Mouse (Mus musculus) kidney, embryonic 15.5 days (tissue): ENCODE results near the gene Bicc1. TPM values are rescaled to one million over a fixed set of nuclear protein-coding genes. Genes with fewer than 3 reads are reported as not detected.
"Not testable (repeated sequence)": the region's sequence is repeated elsewhere in the genome, so short reads cannot be mapped to it uniquely, and the experiment has no call there.

Source experiments
- ATAC-seq: fragments of 200-750 bp; cut with Nextera tagmentation; replicated peaks from 2 replicates; pipeline ENCODE4 v1.8.0; 2017; ENCODE audit warnings: moderate TSS enrichment; ENCODE audit not compliant: low FRiP score
- H3K27ac ChIP-seq: fragments of 300-500 bp; sonication (generic); 2 replicates; pipeline ENCODE4 v1.5.1; 2015; ENCODE audit warnings: mild to moderate bottlenecking, inconsistent platforms
- H3K27me3 ChIP-seq: fragments of 300-500 bp; sonication (generic); 2 replicates; pipeline ENCODE4 v1.6.1; 2015; ENCODE audit warnings: inconsistent platforms
- H3K36me3 ChIP-seq: fragments of 300-500 bp; sonication (generic); 2 replicates; pipeline ENCODE4 v1.6.1; 2015; ENCODE audit warnings: inconsistent platforms
- H3K4me1 ChIP-seq: fragments of 300-500 bp; sonication (generic); 2 replicates; pipeline ENCODE4 v1.6.1; 2015; ENCODE audit warnings: inconsistent platforms
- H3K4me2 ChIP-seq: fragments of 300-500 bp; sonication (generic); 2 replicates; pipeline ENCODE4 v1.6.1; 2015; ENCODE audit warnings: moderate library complexity, mild to moderate bottlenecking, inconsistent platforms
- H3K4me3 ChIP-seq: fragments of 300-500 bp; sonication (generic); replicated peaks from 2 replicates; pipeline ENCODE4 v1.5.1; 2015; ENCODE audit warnings: mild to moderate bottlenecking, inconsistent platforms
- H3K9ac ChIP-seq: fragments of 300-500 bp; sonication (generic); 2 replicates; pipeline ENCODE4 v1.6.1; 2015; ENCODE audit warnings: mild to moderate bottlenecking, inconsistent platforms
- H3K9me3 ChIP-seq: fragments of 300-500 bp; sonication (generic); replicated peaks from 2 replicates; pipeline ENCODE4 v1.6.1; 2016; ENCODE audit warnings: inconsistent platforms
- WGBS: fragments of 180-500 bp; shearing (Covaris S2); methylation state at CpG from one replicate; pipeline ENCODE4 v1.1.7; 2015; ENCODE audit warnings: mixed read lengths; 5-methylcytosine and 5-hydroxymethylcytosine counted together
- polyA plus RNA-seq: library from polyadenylated mRNA; unstranded; fragments of >200 nt; fragmentation: Nextera tagmentation; extraction: Ambion mirVana; gene quantifications from 2 replicates; pipeline ENCODE4 v1.2.1, GENCODE M21; 2015

The Bicc1 gene
- polyA plus RNA-seq, 1 experiment from 2014 or later, result 40.3 TPM

DNA sequence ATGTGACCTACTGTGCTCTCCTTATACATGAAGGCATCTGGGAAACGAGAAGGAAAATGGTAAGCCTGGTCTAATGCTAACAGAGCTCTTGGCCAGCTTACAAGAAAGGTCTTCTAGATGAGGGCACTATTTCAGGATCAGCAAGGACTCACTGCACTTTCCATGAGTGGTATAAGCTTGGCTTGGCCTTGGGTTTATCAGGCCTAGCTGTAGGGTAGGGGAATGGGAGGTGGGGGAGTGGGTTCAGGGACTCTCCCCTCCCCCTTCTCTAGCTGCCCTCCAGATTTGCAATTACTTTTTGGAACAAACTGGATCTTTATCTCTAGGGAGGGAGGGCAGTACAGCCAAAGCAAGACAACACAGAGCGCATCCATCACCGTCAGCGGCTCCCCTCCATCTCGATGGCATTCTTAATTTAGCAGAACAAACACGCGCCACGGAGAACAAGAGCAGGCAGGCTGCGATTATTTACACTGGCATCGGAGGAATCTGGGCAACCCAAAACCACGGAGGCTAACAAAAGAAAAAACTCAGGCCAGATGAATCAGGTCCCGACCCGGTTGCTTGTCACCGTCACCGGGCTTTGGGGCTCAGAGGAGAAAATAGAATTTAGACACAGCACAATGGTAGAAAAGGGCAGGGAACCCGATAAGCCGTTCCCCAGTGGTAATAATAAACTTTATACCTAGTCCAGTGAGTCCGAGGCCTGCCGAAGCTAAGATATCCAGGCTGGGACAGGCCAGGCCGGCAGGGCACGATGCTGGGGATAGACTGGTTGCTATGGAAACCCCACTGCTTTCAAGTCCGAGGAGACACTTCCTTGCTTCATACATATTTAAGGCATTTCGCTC, 210.0 kb downstream of the Bicc1 start:
- Histone ChIP-seq H3K9me3 (no peaks in the 10 kb centered on the region), H3K27ac (no peak overlapping the region), H3K4me2 (peak overlapping the region; percentile 13; the same call in 1 of the 2 replicates), H3K4me1 (peaks cover 13% of the 10 kb centered on the region), H3K9ac (no peak overlapping the region), H3K36me3 (peaks cover 51% of the 10 kb centered on the region), H3K27me3 (no peaks in the 10 kb centered on the region), H3K4me3 (no peak overlapping the region)
- peak; percentile 44; the same call in 1 of the 2 replicates for ATAC-seq
- 28% methylated on average over 23 of the region's 23 CpGs for WGBS

DNA sequence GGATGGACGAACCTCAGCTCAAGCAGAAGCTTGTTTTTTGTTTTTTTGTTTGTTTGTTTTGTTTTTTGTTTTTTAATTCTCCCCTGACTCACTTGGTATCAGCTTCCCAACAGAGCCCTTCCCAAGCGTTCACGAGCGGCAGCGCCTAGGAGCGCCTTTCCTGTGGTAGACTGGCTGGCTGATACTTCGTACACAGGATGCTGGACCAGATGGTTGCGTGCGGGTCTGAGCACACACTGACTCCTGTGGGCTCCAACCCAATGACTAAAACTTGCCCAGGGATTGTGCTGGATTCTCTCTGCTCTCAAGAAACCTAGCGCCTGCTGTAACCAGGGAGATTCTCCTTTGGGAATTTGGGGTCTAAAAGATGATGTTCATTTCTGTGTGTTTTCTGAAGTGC, 211.2 kb downstream of the Bicc1 start:
- 94% methylated on average over 10 of the region's 10 CpGs for WGBS
- no peaks in the 10 kb centered on the region for H3K9me3 ChIP-seq
- H3K27me3 ChIP-seq, result no peaks in the 10 kb centered on the region
- no peak for ATAC-seq
- H3K4me3 ChIP-seq, result no peak overlapping the region
- H3K9ac ChIP-seq, result no peak overlapping the region
- no peak overlapping the region for H3K4me2 ChIP-seq
- H3K36me3 ChIP-seq, result peaks cover 58% of the 10 kb centered on the region
- no peak overlapping the region for H3K27ac ChIP-seq
- H3K4me1 ChIP-seq, result peaks cover 13% of the 10 kb centered on the region

DNA sequence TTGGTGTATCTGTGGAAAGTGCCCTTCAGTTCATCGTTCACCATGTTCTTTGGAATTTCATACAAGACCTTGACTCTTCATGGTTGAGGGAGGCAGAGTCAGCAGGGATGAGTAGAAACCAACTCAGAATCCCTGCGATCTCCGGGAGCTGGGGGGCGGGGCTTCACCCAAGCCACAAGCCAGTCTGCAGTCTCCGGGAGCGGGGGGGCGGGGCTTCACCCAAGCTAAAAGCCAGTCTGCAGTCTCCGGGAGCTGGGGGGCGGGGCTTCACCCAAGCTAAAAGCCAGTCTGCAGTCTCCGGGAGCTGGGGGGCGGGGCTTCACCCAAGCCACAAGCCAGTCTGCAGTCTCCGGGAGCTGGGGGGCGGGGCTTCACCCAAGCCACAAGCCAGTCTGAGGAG, 213.4 kb downstream of the Bicc1 start:
- not testable (repeated sequence) for ATAC-seq, H3K9me3 ChIP-seq, H3K27me3 ChIP-seq, H3K27ac ChIP-seq, H3K4me2 ChIP-seq, H3K4me3 ChIP-seq, H3K4me1 ChIP-seq, H3K9ac ChIP-seq
- H3K36me3 ChIP-seq, result peaks cover 68% of the 10 kb centered on the region
- WGBS, result 96% methylated on average over 13 of the region's 13 CpGs

DNA sequence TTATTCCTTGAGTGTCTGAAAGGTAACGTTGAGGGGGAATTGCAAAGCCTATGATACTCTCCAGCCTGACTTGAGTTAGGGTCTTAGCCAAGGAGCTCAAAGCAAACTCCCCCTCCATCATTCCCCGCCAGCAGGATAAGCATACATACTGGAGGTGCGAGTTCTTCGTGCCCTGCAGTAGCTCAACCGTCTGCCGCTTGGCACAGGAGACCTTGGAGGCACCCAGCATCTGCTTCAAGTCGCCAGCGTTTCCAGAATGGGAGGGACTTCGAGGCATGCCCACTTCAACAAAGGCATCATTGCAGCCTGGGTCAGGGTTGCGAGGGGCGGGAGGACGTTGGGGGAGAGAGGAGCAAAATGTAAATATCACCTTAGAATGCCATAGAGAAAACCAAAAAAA, 214.4 kb downstream of the Bicc1 start:
- no peak overlapping the region for H3K9ac ChIP-seq
- H3K27ac ChIP-seq, result no peak overlapping the region
- peaks cover 6% of the 10 kb centered on the region; the same call in 1 of the 2 replicates for H3K4me1 ChIP-seq
- no peak for ATAC-seq
- no peaks in the 10 kb centered on the region for H3K27me3 ChIP-seq
- H3K36me3 ChIP-seq, result peaks cover 72% of the 10 kb centered on the region
- H3K4me3 ChIP-seq, result no peak overlapping the region
- no peaks in the 10 kb centered on the region for H3K9me3 ChIP-seq
- H3K4me2 ChIP-seq, result no peak overlapping the region
- 89% methylated on average over 12 of the region's 12 CpGs for WGBS

DNA sequence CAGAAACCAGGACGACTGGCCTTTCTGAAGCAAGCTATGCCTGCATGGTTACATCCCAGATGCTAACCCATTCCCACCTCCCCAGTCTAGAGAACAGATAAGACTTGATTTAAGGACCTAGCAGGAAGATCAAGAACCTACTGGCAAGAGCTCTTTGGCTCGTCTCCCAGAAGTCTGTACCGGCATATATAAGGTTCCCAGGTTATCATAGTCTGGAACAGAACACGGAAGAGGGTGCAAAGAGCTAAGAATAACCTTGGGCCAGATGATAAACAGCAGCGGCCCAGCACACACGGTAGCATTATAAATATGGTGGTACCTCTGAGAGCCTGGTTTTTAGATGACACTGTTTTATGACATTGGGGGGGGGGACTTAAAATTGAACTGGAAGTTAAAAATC, 217.9 kb downstream of the Bicc1 start:
- Histone ChIP-seq H3K27ac (no peak overlapping the region), H3K27me3 (no peaks in the 10 kb centered on the region), H3K9me3 (no peaks in the 10 kb centered on the region), H3K9ac (no peak overlapping the region), H3K4me2 (no peak overlapping the region), H3K4me1 (no peaks in the 10 kb centered on the region), H3K4me3 (no peak overlapping the region), H3K36me3 (peaks cover 87% of the 10 kb centered on the region)
- 74% methylated on average over 6 of the region's 6 CpGs for WGBS
- no peak for ATAC-seq

DNA sequence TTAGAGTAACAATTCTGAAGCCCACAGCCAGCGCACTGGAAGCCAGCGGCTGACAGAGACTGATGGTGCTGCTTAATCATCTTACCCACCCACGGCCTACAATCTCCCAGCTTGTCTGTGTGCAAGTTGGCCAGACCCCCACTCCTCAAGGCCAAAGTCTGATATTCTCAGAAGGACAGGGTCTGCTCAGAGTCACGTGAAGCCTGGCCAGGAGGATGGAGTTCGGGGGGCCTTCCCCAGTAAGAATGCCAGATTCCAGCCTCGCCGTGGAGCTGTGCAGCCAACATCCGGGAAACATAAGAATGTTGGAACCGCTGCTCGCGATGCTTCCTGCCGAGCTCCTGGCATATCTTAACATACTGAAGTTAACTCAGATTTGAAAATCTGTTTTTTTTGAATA, 219.7 kb downstream of the Bicc1 start:
- H3K9ac ChIP-seq, result no peak overlapping the region
- H3K36me3 ChIP-seq, result peaks cover 89% of the 10 kb centered on the region
- no peak overlapping the region for H3K4me3 ChIP-seq
- H3K27me3 ChIP-seq, result no peaks in the 10 kb centered on the region
- H3K4me2 ChIP-seq, result no peak overlapping the region
- H3K9me3 ChIP-seq, result no peaks in the 10 kb centered on the region
- H3K4me1 ChIP-seq, result no peaks in the 10 kb centered on the region
- ATAC-seq, result peak; percentile 67; the same call in 1 of the 2 replicates
- 63% methylated on average over 12 of the region's 12 CpGs for WGBS
- H3K27ac ChIP-seq, result peak overlapping the region; percentile 66

DNA sequence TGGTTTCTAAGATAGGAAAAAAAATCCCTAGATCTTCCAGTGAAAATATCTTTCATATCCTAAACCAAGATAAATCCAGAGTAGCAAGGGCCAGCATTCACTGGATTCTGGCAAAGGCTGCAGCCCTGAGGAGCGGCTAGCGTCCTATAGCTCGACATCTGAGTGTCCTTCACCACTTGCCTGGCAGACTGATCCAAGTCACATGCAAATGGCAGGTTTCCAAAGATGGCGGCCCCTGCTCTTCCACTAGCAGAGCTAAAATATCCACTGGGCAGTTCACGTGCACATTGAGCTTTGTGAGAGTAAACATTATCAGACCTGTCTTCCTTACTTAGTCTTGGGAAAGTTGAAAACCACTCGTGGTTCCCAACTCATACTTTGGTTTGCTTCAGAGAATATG, 222.1 kb downstream of the Bicc1 start:
- Histone ChIP-seq H3K36me3 (peaks cover 84% of the 10 kb centered on the region), H3K27me3 (no peaks in the 10 kb centered on the region), H3K4me2 (no peak overlapping the region), H3K9me3 (no peaks in the 10 kb centered on the region), H3K4me1 (no peaks in the 10 kb centered on the region), H3K4me3 (no peak overlapping the region), H3K27ac (no peak overlapping the region), H3K9ac (no peak overlapping the region)
- ATAC-seq, result no peak
- 87% methylated on average over 6 of the region's 6 CpGs for WGBS

DNA sequence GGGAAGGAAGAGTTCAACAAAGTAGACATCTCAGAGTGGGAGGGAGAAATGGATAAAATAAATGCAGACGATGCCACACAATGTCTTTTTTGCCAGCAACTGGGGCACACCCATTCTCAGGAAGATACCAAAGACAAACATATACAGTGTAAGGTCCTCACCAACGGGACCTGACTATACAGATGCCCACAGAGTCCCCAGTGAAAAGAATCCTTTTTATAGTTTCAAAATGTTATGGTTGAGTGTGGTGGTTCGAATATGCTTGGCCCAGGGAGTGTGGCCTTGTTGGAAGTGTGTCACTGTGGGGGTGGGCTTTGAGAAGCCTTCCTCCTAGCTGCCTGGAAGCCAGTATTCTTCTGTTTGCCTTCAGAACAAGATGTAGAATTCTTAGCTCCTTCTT, 223.5 kb downstream of the Bicc1 start:
- Histone ChIP-seq H3K36me3 (peaks cover 88% of the 10 kb centered on the region), H3K4me2 (no peak overlapping the region), H3K9me3 (no peaks in the 10 kb centered on the region), H3K27me3 (no peaks in the 10 kb centered on the region), H3K4me1 (0 out of 2 replicates have a peak, but pooled peaks cover 4% of the 10 kb centered on the region), H3K4me3 (no peak overlapping the region), H3K9ac (no peak overlapping the region), H3K27ac (no peak overlapping the region)
- 89% methylated on average over 3 of the region's 3 CpGs for WGBS
- no peak for ATAC-seq

DNA sequence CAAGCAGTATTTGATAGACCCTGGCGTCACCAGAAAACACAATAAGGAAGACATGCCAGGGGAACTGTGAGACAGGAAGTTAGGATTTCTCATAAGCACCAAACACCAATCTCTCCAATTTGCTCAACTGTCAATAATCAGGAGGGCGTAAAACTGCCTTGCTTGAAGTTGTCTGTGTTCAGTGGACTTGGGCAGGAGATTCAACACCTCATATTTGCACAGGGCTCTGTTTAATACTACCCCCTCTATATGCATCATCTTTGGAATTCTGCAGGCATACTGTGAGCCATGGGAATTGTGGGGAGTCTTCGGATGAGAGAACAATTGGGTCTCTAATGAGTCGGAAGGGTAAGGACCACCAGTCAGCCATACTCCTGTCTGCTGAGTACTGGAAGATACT, 233.4 kb downstream of the Bicc1 start:
- Histone ChIP-seq H3K4me2 (no peak overlapping the region), H3K27ac (no peak overlapping the region), H3K4me3 (no peak overlapping the region), H3K36me3 (peaks cover 69% of the 10 kb centered on the region), H3K4me1 (no peaks in the 10 kb centered on the region), H3K27me3 (no peaks in the 10 kb centered on the region), H3K9me3 (0 out of 2 replicates have a peak, but pooled peaks cover 4% of the 10 kb centered on the region), H3K9ac (no peak overlapping the region)
- no peak for ATAC-seq
- 89% methylated on average over 4 of the region's 4 CpGs for WGBS

DNA sequence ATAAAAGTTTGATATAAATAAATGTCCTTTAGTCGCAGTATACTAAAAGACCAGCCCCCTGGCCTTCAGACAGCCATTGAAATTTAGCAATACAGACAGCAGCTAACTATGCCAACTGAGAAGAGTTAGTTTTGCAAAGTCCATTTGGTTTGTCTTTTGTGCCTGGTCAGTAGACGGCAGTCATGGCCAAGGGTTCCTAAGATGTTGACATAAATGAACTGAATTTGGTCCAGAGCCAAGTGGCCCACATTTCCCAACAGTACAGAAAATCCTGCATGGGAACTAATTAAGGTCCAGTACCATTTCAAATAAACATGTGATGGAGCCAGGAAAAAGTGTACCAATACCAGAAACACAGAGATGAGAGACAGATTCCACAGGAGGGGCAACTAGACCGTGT, 235.2 kb downstream of the Bicc1 start:
- Histone ChIP-seq H3K9me3 (no peaks in the 10 kb centered on the region), H3K36me3 (peaks cover 52% of the 10 kb centered on the region), H3K9ac (no peak overlapping the region), H3K4me3 (no peak overlapping the region), H3K4me1 (no peaks in the 10 kb centered on the region), H3K4me2 (no peak overlapping the region), H3K27me3 (no peaks in the 10 kb centered on the region), H3K27ac (no peak overlapping the region)
- WGBS, result 73% methylated on average over 3 of the region's 3 CpGs
- ATAC-seq, result no peak

DNA sequence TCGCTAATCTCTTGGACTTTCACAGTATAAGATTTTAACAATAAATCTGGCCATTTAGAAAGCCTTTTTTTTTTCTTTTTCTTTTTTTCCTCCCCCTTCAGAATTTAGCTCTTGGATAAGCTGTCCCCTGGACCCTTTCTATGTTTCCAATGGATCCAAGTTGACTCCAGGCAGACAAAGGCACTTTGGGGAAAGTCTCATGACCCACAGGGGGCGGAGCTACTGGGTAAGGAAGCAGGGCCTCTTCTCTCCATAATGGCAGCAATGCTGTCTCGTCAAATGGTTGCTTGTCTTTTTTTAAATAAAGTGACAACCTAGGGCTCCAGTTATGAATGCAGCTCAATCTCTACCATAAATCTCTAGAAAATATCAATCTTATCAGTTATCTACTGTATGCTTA, 235.6 kb downstream of the Bicc1 start:
- no peak overlapping the region for H3K4me3 ChIP-seq
- H3K4me2 ChIP-seq, result no peak overlapping the region
- 92% methylated on average over 3 of the region's 3 CpGs for WGBS
- H3K27me3 ChIP-seq, result no peaks in the 10 kb centered on the region
- H3K36me3 ChIP-seq, result peaks cover 49% of the 10 kb centered on the region
- H3K4me1 ChIP-seq, result no peaks in the 10 kb centered on the region
- H3K9me3 ChIP-seq, result no peaks in the 10 kb centered on the region
- H3K9ac ChIP-seq, result no peak overlapping the region
- no peak overlapping the region for H3K27ac ChIP-seq
- no peak for ATAC-seq

DNA sequence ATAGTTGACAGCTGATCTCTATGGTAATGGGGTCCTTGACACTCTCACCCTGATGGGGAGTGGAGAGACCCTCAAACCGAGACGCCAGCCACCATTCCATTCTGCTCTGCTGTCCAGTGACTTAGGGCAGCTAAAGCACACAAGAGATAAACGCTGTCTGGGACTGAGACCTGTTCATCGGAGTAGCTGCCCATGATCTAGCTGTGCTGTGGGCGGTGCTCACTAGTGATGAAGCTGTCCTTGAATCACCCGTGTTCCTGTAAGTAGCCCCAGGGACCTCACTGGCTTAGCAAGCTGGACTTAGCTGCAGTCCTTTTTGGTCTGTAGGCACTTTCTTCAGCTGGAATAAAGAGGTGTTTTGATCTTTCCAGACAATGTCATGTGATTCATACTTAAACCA, 238.0 kb downstream of the Bicc1 start:
- Histone ChIP-seq H3K27me3 (no peaks in the 10 kb centered on the region), H3K9ac (no peak overlapping the region), H3K4me2 (no peak overlapping the region), H3K4me3 (no peak overlapping the region), H3K9me3 (0 out of 2 replicates have a peak, but pooled peaks cover 4% of the 10 kb centered on the region), H3K36me3 (peaks cover 32% of the 10 kb centered on the region), H3K4me1 (no peaks in the 10 kb centered on the region), H3K27ac (no peak overlapping the region)
- WGBS, result 88% methylated on average over 6 of the region's 6 CpGs
- ATAC-seq, result no peak
